Mouse (Mus musculus) embryonic facial prominence, embryonic 12.5 days (tissue): ENCODE measurements around the gene Glis3. TPM values are rescaled to one million over a fixed set of nuclear protein-coding genes. Genes with fewer than 3 reads are reported as not detected.

ENCODE experiments used
- ATAC-seq: fragments of 200-750 bp; cut with Nextera tagmentation; 2 replicates; pipeline ENCODE4 v1.8.0; 2017; ENCODE audit not compliant: insufficient number of reproducible peaks, insufficient read depth, low FRiP score, low TSS enrichment
- H3K27ac ChIP-seq: fragments of 300-500 bp; sonication (generic); 2 replicates; pipeline ENCODE4 v1.5.1; 2016; ENCODE audit warnings: mild to moderate bottlenecking
- H3K27me3 ChIP-seq: fragments of 300-500 bp; sonication (generic); 2 replicates; pipeline ENCODE4 v1.6.1; 2016; ENCODE audit warnings: mild to moderate bottlenecking, moderate library complexity
- H3K36me3 ChIP-seq: fragments of 300-500 bp; sonication (generic); 2 replicates; pipeline ENCODE4 v1.6.1; 2016; ENCODE audit warnings: mild to moderate bottlenecking
- H3K4me1 ChIP-seq: fragments of 300-500 bp; sonication (generic); 2 replicates; pipeline ENCODE4 v1.6.1; 2016
- H3K4me2 ChIP-seq: fragments of 300-500 bp; sonication (generic); replicated peaks from 2 replicates; pipeline ENCODE4 v1.6.1; 2016; ENCODE audit warnings: mild to moderate bottlenecking, moderate library complexity
- H3K4me3 ChIP-seq: fragments of 300-500 bp; sonication (generic); 2 replicates; pipeline ENCODE4 v1.5.1; 2016; ENCODE audit warnings: mild to moderate bottlenecking
- H3K9ac ChIP-seq: fragments of 300-500 bp; sonication (generic); 2 replicates; pipeline ENCODE4 v1.6.1; 2016; ENCODE audit warnings: mild to moderate bottlenecking, moderate library complexity
- H3K9me3 ChIP-seq: fragments of 300-500 bp; sonication (generic); 2 replicates; pipeline ENCODE4 v1.6.1; 2016; ENCODE audit warnings: mild to moderate bottlenecking, moderate library complexity
- WGBS: fragments of 180-500 bp; shearing (Covaris S2); methylation state at CpG from one replicate; pipeline ENCODE4 v1.1.7; 2016; 5-methylcytosine and 5-hydroxymethylcytosine counted together
- polyA plus RNA-seq: library from polyadenylated mRNA; unstranded; fragments of >200 nt; fragmentation: Nextera tagmentation; extraction: Ambion mirVana; gene quantifications from 2 replicates; pipeline ENCODE4 v1.2.1, GENCODE M21; 2016

Gene Glis3
- polyA plus RNA-seq, 1 experiment from 2014 or later, result 7.8 TPM

DNA sequence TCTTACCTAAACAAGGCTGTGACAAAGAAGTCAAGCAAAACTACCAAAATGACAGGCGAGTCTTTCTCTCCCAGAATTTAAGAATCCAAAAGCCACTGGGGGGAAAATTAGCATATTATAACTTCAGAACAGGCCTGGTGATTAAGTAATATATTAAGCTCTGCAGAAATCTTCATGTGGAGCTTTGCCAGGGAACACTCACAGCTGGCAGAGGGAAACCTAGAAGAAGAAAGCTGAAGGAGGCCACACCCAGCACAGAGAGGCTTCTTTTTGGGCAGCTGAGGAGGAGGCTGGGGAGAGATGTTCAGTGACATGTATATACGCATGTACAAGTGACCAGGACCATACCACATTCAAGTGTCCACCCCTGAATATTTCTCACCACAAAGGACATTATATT, 304.1 kb downstream of the Glis3 start:
- Histone ChIP-seq H3K9me3 (no peaks in the 10 kb centered on the region), H3K4me2 (no peak overlapping the region), H3K27me3 (no peaks in the 10 kb centered on the region), H3K9ac (no peak overlapping the region), H3K4me1 (peaks cover 15% of the 10 kb centered on the region; the same call in 1 of the 2 replicates), H3K4me3 (no peak overlapping the region), H3K27ac (no peak overlapping the region), H3K36me3 (no peaks in the 10 kb centered on the region)
- 89% methylated on average over 2 of the region's 2 CpGs for WGBS
- ATAC-seq, result no peak

DNA sequence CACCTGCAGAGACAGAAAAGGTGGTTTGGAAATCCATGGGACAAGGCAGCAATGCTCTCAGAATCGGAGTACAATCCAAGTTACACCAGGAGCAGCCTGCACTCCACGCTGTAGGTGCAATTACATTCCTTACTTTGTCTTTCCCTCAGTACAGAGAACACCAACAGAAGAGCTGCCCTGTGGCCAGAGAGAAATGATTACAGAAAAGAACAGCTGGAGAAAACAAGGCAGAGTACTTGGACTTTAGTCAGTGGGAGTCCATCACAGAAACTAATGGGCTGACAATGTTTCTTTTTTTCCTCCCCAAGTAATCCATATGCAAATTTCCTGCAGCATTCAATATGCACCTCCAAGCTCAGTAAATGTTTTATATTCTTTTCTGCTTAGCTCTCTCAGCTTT, 305.4 kb downstream of the Glis3 start:
- WGBS, result 67% methylated on average over 2 of the region's 2 CpGs

DNA sequence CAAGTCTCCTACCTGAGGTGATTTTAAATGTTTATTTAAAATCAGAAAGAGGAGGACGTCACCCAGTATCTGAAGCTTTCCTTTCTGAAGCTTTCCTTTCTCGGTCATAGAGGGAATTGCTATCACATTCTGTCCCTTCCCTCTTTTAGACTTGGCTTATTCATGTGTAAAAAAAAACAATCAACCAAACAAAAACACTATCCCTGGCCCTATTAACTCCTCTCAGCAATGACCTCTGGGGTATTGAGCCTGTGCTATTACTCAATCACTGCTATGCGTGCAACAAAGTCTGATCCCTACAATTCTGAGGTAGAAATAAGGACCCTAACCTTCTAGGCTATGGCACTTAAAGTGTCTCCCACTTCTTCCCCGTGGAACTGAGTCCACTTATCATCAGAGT, 311.7 kb downstream of the Glis3 start:
- WGBS, result 74% methylated on average over 4 of the region's 4 CpGs
- H3K36me3 ChIP-seq, result no peaks in the 10 kb centered on the region
- no peak for ATAC-seq
- H3K9ac ChIP-seq, result no peak overlapping the region
- no peaks in the 10 kb centered on the region for H3K4me1 ChIP-seq
- no peaks in the 10 kb centered on the region for H3K27me3 ChIP-seq
- no peaks in the 10 kb centered on the region for H3K9me3 ChIP-seq
- H3K4me2 ChIP-seq, result no peak overlapping the region
- no peak overlapping the region for H3K4me3 ChIP-seq
- H3K27ac ChIP-seq, result no peak overlapping the region

More for the DNA sequence above, 305.4 kb downstream of the Glis3 start:
- no peak overlapping the region for H3K27ac ChIP-seq
- no peak overlapping the region for H3K4me3 ChIP-seq
- no peaks in the 10 kb centered on the region for H3K9me3 ChIP-seq
- ATAC-seq, result no peak
- no peak overlapping the region for H3K4me2 ChIP-seq
- H3K4me1 ChIP-seq, result peaks cover 15% of the 10 kb centered on the region; the same call in 1 of the 2 replicates
- H3K9ac ChIP-seq, result no peak overlapping the region
- H3K27me3 ChIP-seq, result no peaks in the 10 kb centered on the region
- no peaks in the 10 kb centered on the region for H3K36me3 ChIP-seq

DNA sequence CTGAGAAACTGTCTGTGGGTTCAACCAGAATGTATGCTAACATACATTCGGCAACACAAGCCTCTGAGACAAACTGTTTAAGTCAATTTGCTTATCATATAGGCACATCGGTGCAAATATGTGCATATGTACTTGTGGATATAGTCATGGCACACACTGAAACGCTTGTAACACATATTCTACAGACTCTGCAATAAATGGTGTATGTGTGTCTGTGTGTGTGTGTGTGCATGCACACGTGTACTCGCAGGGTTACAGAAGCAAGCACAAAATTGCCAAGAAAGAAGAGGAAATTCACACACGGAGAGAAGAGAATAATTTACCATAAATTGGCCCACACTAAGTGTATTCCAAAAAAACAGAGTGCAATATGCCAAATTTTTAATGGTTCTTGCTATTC, 312.6 kb downstream of the Glis3 start:
- Histone ChIP-seq H3K36me3 (no peaks in the 10 kb centered on the region), H3K9ac (no peak overlapping the region), H3K9me3 (no peaks in the 10 kb centered on the region), H3K4me1 (no peaks in the 10 kb centered on the region), H3K27me3 (no peaks in the 10 kb centered on the region), H3K27ac (no peak overlapping the region), H3K4me3 (no peak overlapping the region), H3K4me2 (no peak overlapping the region)
- ATAC-seq, result no peak
- 89% methylated on average over 6 of the region's 6 CpGs for WGBS

DNA sequence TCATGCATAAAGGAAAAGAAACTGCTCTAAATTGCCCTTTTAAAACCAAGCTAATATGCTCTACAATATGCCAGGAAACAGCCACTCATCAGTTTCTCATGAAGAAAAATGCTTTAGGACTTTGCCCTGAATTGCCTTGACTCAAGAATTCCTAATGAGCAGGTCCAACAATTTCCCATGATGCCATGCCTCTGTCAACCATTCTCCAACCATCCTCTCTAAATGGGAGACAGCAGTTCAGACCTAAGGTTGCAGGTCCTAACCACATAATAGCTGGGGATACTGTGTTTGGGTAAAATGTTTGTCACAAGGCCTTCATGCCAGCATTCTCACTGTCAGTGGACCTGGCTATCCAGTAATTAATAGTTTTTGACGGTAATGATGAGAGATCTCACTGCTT, 313.1 kb downstream of the Glis3 start:
- Histone ChIP-seq H3K9ac (no peak overlapping the region), H3K4me2 (no peak overlapping the region), H3K36me3 (no peaks in the 10 kb centered on the region), H3K4me1 (no peaks in the 10 kb centered on the region), H3K27ac (no peak overlapping the region), H3K9me3 (no peaks in the 10 kb centered on the region), H3K4me3 (no peak overlapping the region), H3K27me3 (no peaks in the 10 kb centered on the region)
- no peak for ATAC-seq
- 93% methylated on average over 1 of the region's 1 CpGs for WGBS

DNA sequence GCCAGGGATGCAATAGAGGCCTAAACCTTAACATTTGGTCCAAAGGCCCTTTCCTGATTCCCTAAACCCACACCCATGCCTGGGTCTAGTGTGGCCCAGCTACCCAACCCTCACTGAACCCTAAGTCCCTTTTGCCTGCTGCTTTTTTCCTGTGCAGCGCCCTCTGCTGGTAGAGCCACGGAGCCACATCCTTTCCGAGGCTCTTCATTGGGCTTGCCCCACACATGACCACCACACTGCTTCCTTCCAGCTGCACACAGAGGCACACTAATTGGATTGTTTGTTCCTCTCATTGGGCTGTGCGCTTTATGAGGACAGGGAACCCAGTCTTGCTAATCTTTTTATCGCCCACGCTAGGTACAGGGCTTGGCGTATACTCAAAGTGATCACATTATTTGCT, 314.0 kb downstream of the Glis3 start:
- H3K27me3 ChIP-seq, result no peaks in the 10 kb centered on the region
- H3K9ac ChIP-seq, result no peak overlapping the region
- no peaks in the 10 kb centered on the region for H3K4me1 ChIP-seq
- 49% methylated on average over 7 of the region's 7 CpGs for WGBS
- H3K9me3 ChIP-seq, result no peaks in the 10 kb centered on the region
- H3K4me2 ChIP-seq, result no peak overlapping the region
- no peak for ATAC-seq
- no peaks in the 10 kb centered on the region for H3K36me3 ChIP-seq
- H3K27ac ChIP-seq, result no peak overlapping the region
- H3K4me3 ChIP-seq, result no peak overlapping the region

DNA sequence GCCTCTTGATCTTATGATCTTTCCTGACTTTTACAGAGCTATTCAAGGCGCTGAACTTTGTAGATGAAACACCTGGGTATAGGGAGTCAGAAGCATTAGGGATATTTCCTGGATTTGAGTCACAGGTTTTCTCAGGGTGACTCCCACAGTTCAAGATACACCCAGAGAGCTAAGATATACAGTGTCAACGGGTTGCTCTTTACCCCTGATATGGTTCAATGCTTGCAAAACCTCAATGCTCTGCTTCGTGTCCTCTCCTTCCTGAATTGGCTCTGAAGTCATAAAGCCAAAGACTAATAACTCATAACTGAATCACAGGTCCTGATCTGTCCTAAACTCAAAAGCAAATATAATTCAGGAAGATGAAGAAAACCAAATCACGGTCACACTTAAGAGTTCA, 319.0 kb downstream of the Glis3 start:
- 86% methylated on average over 4 of the region's 4 CpGs for WGBS
- Histone ChIP-seq H3K9ac (no peak overlapping the region), H3K4me3 (no peak overlapping the region), H3K36me3 (no peaks in the 10 kb centered on the region), H3K27me3 (no peaks in the 10 kb centered on the region), H3K4me2 (no peak overlapping the region), H3K27ac (no peak overlapping the region), H3K4me1 (no peaks in the 10 kb centered on the region), H3K9me3 (no peaks in the 10 kb centered on the region)
- ATAC-seq, result no peak

DNA sequence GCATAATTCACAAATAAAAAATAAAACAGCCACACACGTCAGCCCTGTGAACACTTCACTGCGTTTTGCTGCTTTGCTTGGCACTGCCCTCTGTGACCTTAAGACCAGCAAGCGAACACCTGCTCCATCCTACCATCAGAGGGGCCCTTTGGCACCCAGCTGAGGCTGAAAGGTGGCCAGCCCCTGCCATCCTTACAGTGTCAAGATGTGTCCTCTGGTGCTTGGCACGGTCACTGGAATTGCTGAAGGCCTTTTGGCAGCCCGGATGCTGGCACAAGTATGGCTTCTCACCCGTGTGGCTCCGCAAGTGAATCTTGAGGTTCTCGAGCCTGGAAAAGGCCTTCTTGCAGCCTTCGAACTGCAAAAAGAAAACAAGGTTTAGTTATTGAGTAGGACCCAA, 322.3 kb downstream of the Glis3 start:
- Histone ChIP-seq H3K27ac (no peak overlapping the region), H3K27me3 (no peaks in the 10 kb centered on the region), H3K9ac (no peak overlapping the region), H3K4me3 (no peak overlapping the region), H3K36me3 (no peaks in the 10 kb centered on the region), H3K4me1 (0 out of 2 replicates have a peak, but pooled peaks cover 3% of the 10 kb centered on the region), H3K4me2 (no peak overlapping the region), H3K9me3 (no peaks in the 10 kb centered on the region)
- 90% methylated on average over 9 of the region's 9 CpGs for WGBS
- ATAC-seq, result no peak

DNA sequence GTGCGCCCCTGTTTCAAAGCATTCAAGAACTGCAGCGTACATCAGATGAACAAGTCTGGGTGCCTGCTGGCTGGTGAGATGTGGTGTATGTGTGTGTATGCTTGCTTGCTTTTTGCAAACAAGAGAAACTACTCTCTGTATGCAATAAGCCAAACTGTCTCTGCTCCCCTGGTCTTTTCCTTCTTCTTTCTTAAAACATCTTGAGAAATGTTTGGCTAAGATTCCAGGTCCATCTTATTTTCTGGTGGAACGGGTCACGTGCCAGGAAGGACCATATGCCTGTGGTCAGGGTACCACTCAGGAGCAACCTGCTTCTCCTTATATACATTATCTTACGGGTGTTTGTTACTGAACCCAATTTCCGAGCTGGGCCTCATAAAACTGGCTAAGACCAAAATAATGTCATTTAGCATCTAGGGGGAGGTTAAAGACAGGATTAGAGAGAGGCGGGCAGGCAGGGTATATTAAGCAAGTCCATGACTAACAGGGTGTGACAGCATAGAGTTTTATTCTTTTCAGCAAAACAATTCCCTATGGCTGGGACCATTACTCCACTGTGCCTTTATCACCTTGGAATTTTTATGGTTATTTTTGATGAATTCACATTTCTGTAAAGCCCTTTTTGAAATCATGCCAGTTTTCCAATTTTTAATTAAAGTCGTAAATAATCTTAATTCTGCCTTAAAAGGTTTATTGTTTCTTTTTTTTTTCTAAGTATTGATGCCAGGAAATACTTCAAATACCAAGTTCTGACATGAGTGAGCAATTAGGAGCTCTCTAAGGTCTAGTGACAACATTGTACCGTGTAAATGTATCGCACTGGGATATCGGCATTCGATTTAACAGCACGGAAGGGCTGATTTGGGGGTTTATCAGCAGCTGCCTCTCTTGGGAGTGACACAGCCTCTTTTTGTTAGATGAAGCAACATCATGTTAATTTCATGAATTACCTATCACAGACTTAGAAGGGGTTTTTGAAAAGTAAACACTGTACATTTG, 328.5 kb downstream of the Glis3 start:
- 63% methylated on average over 13 of the region's 13 CpGs for WGBS
- H3K36me3 ChIP-seq, result no peaks in the 10 kb centered on the region
- H3K9me3 ChIP-seq, result no peaks in the 10 kb centered on the region
- H3K4me3 ChIP-seq, result no peak overlapping the region
- H3K4me1 ChIP-seq, result peaks cover 14% of the 10 kb centered on the region; the same call in 1 of the 2 replicates
- H3K27ac ChIP-seq, result no peak overlapping the region
- H3K4me2 ChIP-seq, result no peak overlapping the region
- 0 out of 2 replicates have a peak, but pooled peaks have one; percentile 47 for ATAC-seq
- H3K9ac ChIP-seq, result no peak overlapping the region
- no peaks in the 10 kb centered on the region for H3K27me3 ChIP-seq

DNA sequence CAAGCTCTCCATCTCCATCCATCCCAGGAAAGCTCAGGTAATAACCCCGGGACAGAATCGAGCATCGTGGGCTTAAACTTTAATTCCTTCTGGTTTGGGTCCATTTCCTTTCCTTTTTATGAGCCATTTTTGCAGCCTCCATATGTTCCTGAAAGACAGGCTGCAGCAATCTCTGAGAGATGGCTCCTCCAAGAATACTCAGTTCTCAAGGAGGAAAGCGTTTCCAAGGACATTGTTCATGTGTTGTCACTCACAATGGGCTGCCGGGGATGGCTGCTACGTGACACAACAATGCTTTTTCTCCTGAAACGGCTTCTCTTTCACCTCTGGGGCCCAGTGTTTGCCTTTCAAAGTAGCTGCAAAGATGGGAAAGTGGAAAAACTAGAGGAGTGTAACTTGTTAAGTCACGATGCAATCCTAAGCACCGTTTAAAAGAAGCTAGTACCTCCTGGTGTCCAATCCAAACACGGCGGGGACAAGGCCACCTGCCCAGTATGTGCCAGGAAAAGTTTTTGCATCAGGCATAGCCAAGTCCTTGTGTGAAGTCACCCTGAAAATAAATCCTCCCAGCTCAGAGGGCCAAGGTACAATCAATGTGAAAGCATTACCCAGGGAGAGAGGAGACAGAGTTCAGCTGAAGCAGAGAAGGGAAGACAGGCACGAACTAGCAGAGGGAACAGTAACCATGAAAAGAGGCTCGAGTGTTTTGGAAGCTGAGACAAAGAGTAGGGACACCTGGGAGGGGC, 332.6 kb downstream of the Glis3 start:
- WGBS, result 69% methylated on average over 13 of the region's 13 CpGs
- Histone ChIP-seq H3K36me3 (no peaks in the 10 kb centered on the region), H3K27me3 (no peaks in the 10 kb centered on the region), H3K4me2 (no peak overlapping the region), H3K9ac (no peak overlapping the region), H3K4me3 (no peak overlapping the region), H3K27ac (no peak overlapping the region), H3K4me1 (peaks cover 10% of the 10 kb centered on the region; the same call in 1 of the 2 replicates), H3K9me3 (no peaks in the 10 kb centered on the region)
- ATAC-seq, result no peak

DNA sequence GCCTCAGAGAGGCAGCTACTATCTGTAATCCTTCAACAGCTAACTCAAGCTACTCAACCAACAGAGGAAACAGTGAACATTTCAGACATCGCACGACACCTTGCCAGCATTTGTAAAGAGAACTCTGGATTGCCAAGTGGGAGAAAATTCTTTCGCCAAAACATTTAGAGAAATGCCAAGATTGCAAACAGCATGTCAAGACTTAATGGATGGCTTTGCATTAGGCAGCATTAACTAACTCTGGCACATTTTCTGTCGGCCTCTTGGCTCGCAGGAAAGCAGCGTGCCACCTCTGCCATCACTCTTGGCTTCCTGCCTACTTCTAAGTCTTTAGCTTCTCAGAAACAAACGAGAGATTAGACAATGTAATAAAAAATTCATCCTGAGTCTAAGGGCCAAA, 336.2 kb downstream of the Glis3 start:
- H3K27ac ChIP-seq, result no peak overlapping the region
- no peak overlapping the region for H3K9ac ChIP-seq
- 0 out of 2 replicates have a peak, but pooled peaks cover 5% of the 10 kb centered on the region for H3K4me1 ChIP-seq
- no peaks in the 10 kb centered on the region for H3K9me3 ChIP-seq
- no peak for ATAC-seq
- no peaks in the 10 kb centered on the region for H3K27me3 ChIP-seq
- no peaks in the 10 kb centered on the region for H3K36me3 ChIP-seq
- WGBS, result 85% methylated on average over 7 of the region's 7 CpGs
- no peak overlapping the region for H3K4me3 ChIP-seq
- no peak overlapping the region for H3K4me2 ChIP-seq

DNA sequence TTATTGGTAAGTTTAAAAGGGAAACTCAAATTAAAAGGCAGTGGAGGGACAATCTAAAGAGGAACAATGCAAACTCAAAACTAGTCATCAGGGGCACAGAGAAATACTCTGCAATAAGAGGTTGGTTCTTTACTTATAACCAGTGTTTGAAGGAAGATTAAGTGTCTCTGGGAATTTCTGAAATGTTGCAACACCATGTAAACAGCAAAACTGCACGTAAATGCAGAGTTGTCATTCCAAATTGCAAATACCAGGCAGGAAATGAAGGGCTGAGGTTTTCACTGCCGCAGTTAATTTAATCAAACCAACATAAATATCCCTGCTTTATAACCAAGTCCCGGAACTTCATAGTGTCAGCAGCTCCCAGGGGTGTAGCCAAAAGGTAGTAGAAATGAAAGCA, 342.3 kb downstream of the Glis3 start:
- no peaks in the 10 kb centered on the region for H3K36me3 ChIP-seq

More for the DNA sequence above, 342.3 kb downstream of the Glis3 start:
- peak overlapping the region; percentile 4; the same call in 1 of the 2 replicates for H3K27ac ChIP-seq
- no peak overlapping the region for H3K9ac ChIP-seq
- no peak overlapping the region for H3K4me3 ChIP-seq
- peaks cover 20% of the 10 kb centered on the region for H3K4me1 ChIP-seq
- no peak overlapping the region for H3K4me2 ChIP-seq
- H3K27me3 ChIP-seq, result no peaks in the 10 kb centered on the region
- 41% methylated on average over 3 of the region's 3 CpGs for WGBS
- no peak for ATAC-seq
- H3K9me3 ChIP-seq, result no peaks in the 10 kb centered on the region
